Mouse (Mus musculus) layer of hippocampus, adult 2 months (tissue): ENCODE results near the gene Il3. TPM values are rescaled to one million over a fixed set of nuclear protein-coding genes. Genes with fewer than 3 reads are reported as not detected.
A peak's percentile ranks its signal among the peaks of the same experiment; 100 is the strongest.

Source experiments
- DNase-seq, 2 experiments: peaks; one replicate each; pipeline ENCODE4 v3.0.0; 2022; ENCODE audit warnings: low spot score in 2 of 2
- H3K27ac ChIP-seq: fragments of 200-600 bp; 2 replicates; pipeline ENCODE4 v1.8.1; 2022
- H3K4me3 ChIP-seq: fragments of 200-600 bp; 2 replicates; pipeline ENCODE4 v1.8.1; 2022; ENCODE audit warnings: mild to moderate bottlenecking
- CTCF ChIP-seq: fragments of 200-600 bp; conservative IDR thresholded peaks from 2 replicates; pipeline ENCODE4 v1.8.1; 2022; ENCODE audit warnings: antibody characterized with exemption, mild to moderate bottlenecking, moderate library complexity
- long read RNA-seq, 2 experiments: library from polyadenylated mRNA; stranded (forward); transcript quantifications; one replicate each; pipeline ENCODE4 v2.0.0; 2021; ENCODE audit warnings: borderline mapping rate in 2 of 2
- total RNA-seq, 2 experiments: library from RNA; stranded (reverse); gene quantifications; 2 replicates each; pipeline ENCODE4 v1.2.3; 2021

Gene Il3
- total RNA-seq: not detected
- long read RNA-seq, experiment 1: 0 reads
- long read RNA-seq, experiment 2: 0 reads

DNA sequence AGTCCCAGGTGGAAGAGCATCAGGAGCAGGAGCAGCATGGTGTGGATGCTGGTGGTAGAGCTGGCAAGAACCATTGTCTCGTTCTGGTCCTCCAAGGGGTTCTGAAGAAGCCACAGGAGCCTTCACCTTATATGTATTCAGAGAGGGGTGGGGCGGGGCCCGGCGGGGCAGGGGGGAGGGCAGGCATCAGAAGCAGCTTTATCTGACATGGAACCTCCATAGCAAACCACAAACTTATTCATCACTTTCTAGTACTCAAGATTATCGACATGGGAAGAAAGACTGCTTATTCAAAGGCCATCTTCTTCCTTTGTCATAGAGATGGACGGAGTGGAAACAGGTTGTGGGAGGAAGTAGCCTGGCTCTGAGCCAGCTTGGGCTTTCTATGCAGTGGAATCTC is at the start of gene Il3:
TSS of gene Il3 (minus strand) at position 101 of the 400 bp plus-strand sequence.
- no peak within 1 kb of the TSS for H3K4me3 ChIP-seq
- DNase-seq: no peak
- no peak within 1 kb of the TSS for H3K27ac ChIP-seq
- no peak for TF ChIP-seq CTCF

DNA sequence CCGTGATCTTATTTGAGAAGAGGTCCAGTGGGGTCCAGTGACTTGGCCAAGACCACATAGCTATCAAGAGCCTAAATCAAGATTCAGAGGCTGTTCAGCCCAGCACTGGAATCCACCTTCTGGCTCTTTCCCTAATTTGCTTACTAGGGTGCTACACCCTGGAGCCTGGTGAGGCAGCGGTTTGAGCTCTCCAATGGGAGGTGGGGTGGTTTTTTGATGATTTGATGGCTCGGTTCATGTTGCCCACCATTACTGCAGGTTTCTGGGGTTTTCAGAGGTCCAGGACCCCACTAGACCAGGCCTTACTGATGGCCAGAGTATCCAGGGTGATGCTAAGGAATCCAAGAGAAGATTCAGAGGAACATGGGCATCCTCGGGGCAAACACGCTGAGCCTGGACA is 48.3 kb upstream of the Il3 start:
- peak overlapping the region; percentile 91 for H3K27ac ChIP-seq
- peak overlapping the region; percentile 50 for H3K4me3 ChIP-seq
- DNase-seq: peak in 1 of 2 experiments; percentile 4
- no peak for TF ChIP-seq CTCF

DNA sequence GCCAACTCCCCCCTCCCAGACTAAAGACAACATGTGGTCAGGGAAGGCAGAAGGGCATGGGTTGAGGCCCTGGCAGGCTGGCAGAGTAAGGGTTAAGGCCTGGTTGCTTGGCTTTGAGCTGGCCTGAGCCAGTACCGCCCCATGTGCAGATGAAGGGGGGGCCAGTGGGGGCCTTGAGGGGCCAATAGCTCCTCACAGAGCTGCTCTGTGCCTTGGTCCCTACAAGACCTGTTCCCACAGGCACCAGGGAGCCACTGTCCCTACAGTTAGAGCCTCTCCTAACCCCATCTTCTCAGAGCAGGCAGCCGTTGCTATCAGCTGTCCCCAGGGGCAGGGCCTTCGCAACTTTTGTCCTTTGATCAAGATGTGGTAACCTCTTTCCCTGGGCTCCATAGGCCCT is 47.7 kb upstream of the Il3 start:
- Histone ChIP-seq H3K4me3 (peak overlapping the region; percentile 50), H3K27ac (peak overlapping the region; percentile 91)
- TF ChIP-seq CTCF: no peak
- DNase-seq: peak; percentile 43 to 54

DNA sequence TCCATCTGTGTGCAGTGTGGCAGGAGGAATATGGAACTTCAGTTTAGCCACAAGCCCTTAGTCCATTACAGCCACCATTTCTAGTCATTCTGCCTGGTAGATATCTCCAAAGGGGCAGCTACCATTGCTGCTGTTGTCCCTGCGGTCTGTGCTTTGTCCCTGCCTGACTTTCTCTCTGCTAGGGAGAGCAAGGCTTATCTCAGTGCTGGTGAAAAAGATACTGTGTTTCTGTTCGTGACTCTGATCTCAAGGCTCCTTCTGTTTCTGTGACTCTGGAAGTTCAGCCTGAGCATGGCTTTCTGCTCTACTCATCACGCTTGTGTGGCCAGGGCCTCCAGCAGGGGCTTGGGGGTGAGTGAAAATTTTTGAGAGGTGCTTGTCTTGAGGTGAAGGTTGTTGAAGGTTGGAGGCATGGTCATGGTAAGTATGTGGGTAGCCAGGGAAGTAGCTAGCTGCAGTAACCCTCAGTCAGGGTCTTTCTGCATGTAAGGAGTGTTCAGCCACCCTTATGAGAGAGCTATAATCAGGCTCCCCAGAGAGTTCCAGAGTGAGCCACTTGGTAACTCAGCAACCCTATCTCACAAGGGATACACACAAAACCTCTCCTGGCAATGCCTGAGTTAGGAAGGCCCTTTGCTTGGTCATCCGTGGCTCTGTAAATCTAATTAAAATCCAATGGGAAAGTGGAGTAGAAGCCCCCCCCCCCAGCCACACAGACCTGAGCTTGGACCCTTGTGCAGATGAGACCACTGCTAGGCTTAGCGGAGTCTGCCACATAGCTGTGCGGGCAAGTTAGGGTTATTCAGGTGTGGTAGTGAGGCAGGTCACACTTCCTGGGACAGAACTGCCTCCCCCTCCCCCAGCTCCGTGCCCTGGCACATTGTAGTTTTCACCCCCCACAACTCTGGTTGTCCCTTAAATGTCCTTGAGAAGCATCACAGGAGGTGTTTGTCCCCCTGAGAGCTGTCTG is 46.6 kb upstream of the Il3 start:
- H3K27ac ChIP-seq: peak overlapping the region; percentile 88
- H3K4me3 ChIP-seq: no peak overlapping the region
- no peak for DNase-seq
- no peak for TF ChIP-seq CTCF

DNA sequence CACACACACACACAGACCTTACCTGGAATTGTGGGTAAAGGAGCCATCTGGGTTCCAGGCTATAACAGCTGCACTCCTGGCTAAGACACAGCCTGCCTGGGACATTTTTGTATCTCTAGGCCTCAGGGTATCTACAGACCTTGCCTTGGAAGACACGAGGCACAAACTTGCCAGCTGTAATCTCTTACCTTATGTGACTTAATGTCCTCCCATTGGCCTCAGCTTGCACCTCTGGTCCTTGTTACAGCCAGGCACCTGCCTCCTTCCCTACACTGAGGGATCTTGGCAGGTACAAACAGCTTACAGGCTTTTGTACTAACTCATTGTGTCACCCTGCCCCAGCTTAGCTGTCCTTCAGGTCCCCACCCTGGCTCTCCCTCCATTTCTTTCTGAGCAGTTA is 45.5 kb upstream of the Il3 start:
- no peak overlapping the region for H3K4me3 ChIP-seq
- no peak for TF ChIP-seq CTCF
- peak overlapping the region; percentile 88 for H3K27ac ChIP-seq
- peak in 1 of 2 experiments; percentile 5 for DNase-seq

DNA sequence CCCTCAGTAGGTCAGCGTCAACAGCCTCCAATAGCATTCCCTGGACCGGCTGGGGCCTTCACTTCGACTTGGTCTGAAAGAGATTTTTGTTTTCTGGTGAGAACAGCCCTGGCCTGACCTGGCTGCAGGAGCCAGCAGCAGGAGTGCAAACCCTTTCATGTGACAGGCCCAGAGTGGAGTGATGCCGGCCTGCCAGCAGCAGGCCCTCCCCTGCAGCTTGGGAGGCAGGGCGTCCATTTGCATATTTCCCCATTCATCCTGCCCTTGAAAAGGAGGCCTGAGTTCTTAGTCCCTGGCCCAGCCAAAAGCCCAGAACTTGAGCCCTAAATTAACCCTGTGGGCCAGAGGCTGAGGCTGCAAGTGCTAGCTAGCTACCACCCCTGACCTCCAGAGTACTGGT is 44.9 kb upstream of the Il3 start:
- TF ChIP-seq CTCF: no peak
- DNase-seq: peak; percentile 51 to 77

DNA sequence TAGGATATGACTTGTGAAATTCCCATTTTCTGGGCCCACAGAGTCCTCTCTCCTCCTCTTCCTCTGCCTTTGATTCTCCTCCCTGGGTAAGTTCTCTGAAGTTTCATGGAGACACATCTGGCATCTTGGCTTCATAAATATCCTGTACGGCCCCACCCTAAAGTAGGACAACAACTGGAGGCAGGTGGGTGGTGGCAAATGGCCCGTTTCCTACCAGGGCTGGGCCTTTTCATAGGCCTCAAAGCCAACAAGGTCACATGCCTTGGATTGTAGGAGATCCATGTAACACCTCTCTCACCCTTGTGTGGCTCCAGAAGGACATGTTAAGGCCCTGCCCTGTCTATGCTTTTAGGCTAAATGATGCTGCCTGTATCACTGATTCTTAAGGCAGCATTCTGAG is 43.5 kb upstream of the Il3 start:
- TF ChIP-seq CTCF: no peak
- no peak for DNase-seq

More for the DNA sequence above, 44.9 kb upstream of the Il3 start:
- no peak overlapping the region for H3K4me3 ChIP-seq
- H3K27ac ChIP-seq: peak overlapping the region; percentile 88

DNA sequence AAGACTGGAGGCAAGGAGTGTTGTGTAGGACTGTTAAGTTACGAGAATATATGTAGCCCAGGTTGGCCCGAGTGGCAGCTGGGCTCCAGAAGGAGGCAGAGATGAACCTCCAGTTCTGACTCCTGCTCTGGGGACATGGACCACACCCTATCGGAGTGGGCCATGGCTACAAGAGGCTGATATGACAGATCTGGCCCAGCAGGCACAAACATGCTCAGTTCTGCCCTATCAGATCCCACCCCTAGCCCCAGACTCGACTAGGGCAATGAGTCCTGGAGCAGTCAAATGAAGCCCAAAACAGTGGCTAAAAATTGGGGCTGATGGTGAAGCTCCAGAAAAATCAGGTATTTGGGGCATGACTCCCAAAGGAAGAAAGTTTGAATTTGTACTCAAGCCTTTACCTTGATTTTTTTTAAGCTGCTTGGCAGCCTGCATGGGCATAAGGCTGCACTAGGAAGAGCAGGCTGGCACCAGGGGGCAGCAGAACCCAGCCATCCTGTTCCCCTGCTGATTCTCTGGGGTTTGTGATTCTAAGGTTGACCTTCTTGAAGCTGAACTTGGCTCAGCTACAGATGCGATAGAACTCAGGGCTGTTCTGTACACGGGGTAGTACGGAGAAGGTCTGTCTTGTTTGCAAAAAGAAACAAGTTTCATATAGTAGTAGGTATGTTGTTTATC is 40.2 kb upstream of the Il3 start:
- peak; percentile 91 for TF ChIP-seq CTCF
- Histone ChIP-seq H3K4me3 (no peak overlapping the region), H3K27ac (peak overlapping the region; percentile 5; the same call in 1 of the 2 replicates)
- peak; percentile 45 to 66 for DNase-seq

More for the DNA sequence above, 43.5 kb upstream of the Il3 start:
- H3K4me3 ChIP-seq: no peak overlapping the region
- H3K27ac ChIP-seq: peak overlapping the region; percentile 88

DNA sequence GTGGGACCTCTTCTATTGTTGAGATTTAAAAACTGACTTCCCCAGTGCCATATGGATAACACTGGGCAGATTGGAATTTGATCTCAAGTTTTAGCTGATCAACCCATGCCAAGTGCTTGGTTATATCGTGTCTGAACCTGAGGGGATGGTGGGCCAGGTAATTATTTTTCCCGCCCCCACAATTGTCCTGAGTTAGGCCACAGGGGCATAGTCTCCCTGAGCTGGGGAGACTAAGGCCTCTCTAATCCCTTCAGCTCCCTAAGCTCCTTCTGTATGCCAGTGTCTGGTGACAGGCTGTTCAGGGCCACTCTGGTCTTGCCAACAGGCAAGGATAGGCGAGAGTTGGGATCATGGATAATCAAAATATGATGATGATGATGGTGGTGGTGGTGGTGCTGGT is 38.3 kb upstream of the Il3 start:
- no peak for DNase-seq
- TF ChIP-seq CTCF: no peak
- H3K4me3 ChIP-seq: peak overlapping the region; percentile 65
- H3K27ac ChIP-seq: peak overlapping the region; percentile 93; the same call in 1 of the 2 replicates

DNA sequence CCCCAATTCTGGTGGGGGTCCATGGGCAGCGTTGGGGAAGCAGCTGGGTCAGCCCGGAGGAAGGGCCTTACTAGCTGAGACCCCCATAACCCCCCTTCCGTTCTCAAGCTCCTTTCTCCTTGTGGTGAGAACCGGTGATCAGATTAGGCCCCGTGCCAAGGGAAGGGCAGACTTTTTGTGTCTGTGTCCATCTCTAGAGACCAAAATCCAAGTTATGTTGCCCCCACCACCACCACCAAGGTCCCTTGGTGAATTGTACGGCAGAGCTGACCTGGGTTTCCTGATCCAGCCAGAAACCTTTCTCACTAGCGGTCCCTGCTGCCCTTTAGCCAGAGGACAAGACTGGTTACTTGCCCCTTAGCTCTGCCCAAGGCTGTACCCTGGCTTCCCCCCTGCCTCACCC is 37.4 kb upstream of the Il3 start:
- no peak for TF ChIP-seq CTCF
- Histone ChIP-seq H3K4me3 (peak overlapping the region; percentile 65), H3K27ac (peak overlapping the region; percentile 93)
- DNase-seq: no peak

DNA sequence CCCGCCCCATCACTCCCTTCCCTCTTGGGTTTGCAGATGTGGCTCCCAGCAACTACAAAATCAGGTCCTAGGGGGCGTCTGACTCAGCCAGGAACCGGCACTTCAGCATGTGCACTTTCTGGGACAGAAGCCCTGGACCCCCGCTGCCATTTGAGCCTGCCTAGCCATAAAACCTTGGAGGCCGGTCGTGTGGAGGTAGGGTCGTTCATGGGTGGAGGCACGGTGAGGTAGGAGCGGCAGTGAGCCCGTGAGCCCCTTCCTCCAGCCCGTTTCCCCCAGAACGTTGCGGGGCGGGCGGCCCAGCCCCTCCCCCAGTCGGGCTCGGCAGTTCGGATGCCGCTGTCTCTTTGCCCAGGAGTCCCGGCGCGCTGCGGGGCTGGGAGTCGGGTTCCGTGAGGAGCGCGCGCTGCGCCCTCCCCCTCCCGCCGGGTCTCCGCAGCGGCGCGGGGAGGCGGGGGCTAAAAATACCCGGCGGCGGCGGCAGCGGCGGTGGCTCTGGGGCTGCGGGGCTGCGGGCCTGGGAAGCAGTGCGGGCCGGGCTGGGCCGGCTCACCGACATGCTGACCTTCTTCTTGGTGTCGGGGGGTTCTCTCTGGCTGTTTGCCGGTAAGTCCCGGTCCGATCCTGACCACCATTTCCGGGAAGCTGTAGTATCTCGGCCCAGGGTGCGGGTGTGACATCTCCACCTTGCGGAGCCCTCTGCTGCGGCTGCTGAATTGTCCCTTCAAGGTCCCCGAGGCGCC is 36.8 kb upstream of the Il3 start, which contains the start of gene Acsl6:
TSS of gene Acsl6 (plus strand) at position 71 of the 743 bp plus-strand sequence.
- Histone ChIP-seq H3K4me3 (peak within 1 kb of the TSS; percentile 65), H3K27ac (peak within 1 kb of the TSS; percentile 93)
- DNase-seq: peak in 1 of 2 experiments; percentile 56
- TF ChIP-seq CTCF: peak; percentile 60

DNA sequence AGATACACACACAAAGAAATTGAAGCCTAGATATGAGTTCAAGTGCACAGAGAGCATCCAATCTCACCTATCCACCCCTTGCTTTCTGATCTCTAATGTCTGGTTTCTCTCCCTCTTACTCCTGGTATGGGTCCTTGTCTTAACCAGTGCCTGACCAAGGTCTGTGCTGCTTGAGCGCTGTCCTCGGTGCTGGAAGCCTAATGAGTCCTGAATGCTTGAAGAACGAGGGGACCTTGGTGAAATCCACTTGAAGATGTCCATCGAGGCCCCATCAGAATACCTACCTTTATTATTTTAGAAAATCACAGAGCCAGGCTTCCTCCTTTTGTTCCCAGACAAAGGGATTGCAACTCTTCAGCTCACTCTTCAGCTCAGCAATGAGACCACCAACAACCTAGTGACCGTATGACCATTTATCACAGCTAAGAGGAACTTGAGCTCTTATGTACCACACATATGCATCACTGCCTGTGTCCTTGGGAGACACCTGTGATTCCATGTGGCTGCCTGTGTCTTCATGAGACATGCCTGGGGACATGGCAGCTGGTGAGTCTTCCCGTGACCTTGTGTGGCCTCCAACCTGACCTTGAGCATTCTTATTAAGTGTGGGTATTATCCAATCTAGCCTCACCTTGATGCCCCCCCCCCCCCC is 36.1 kb upstream of the Il3 start:
- DNase-seq: no peak
- TF ChIP-seq CTCF: no peak
- peak overlapping the region; percentile 65; the same call in 1 of the 2 replicates for H3K4me3 ChIP-seq
- H3K27ac ChIP-seq: peak overlapping the region; percentile 93; the same call in 1 of the 2 replicates
